Mouse (Mus musculus) small intestine, adult 2 months (tissue): Measurements from ENCODE around the gene Fig4. TPM values are rescaled to one million over a fixed set of nuclear protein-coding genes. Genes with fewer than 3 reads are reported as not detected.

Experiments used
- H3K27ac ChIP-seq: fragments of 200-500 bp; 2 replicates; pipeline ENCODE4 v1.5.1; 2012; ENCODE audit warnings: low read depth, low read length, control low read depth, inconsistent platforms; ENCODE audit not compliant: insufficient read depth
- H3K27me3 ChIP-seq: fragments of 200-500 bp; 2 replicates; pipeline ENCODE4 v1.6.1; 2012; ENCODE audit warnings: mild to moderate bottlenecking, moderate library complexity, low read length, inconsistent platforms; ENCODE audit not compliant: control insufficient read depth, insufficient read depth
- H3K36me3 ChIP-seq: fragments of 200-500 bp; 2 replicates; pipeline ENCODE4 v1.6.1; 2012; ENCODE audit warnings: mild to moderate bottlenecking, low read length, control low read depth, inconsistent platforms; ENCODE audit not compliant: control insufficient read depth, insufficient read depth
- H3K4me1 ChIP-seq: fragments of 200-500 bp; 2 replicates; pipeline ENCODE4 v1.6.1; 2012; ENCODE audit warnings: low read length, inconsistent platforms, mixed read lengths; ENCODE audit not compliant: control insufficient read depth, insufficient read depth, insufficient read length
- H3K4me3 ChIP-seq: fragments of 200-500 bp; 2 replicates; pipeline ENCODE4 v1.5.1; 2012; ENCODE audit warnings: low read depth, mild to moderate bottlenecking, control low read depth, inconsistent platforms, low read length, moderate library complexity
- CTCF ChIP-seq: fragments of 200-500 bp; IDR thresholded peaks from 2 replicates; pipeline ENCODE4 v1.5.1; 2012; ENCODE audit warnings: low read depth, mild to moderate bottlenecking, control low read depth, inconsistent platforms, low read length, moderate library complexity, mixed read lengths; ENCODE audit not compliant: insufficient replicate concordance, insufficient read length; ENCODE audit errors: extremely low read depth
- POLR2A ChIP-seq: fragments of 200-500 bp; IDR thresholded peaks from 2 replicates; pipeline ENCODE4 v1.6.1; 2012; ENCODE audit warnings: low read depth, mild to moderate bottlenecking, control low read depth, inconsistent platforms, low read length, moderate library complexity
- WGBS: fragments of 180-500 bp; shearing (Covaris S2); methylation state at CpG from one replicate; pipeline ENCODE4 v1.1.7; 2018; 5-methylcytosine and 5-hydroxymethylcytosine counted together
- polyA plus RNA-seq: library from polyadenylated mRNA; depleted of rRNA; stranded (reverse); fragments of >200 nt; gene quantifications from 2 replicates; pipeline ENCODE4 v1.2.3, GENCODE M21; 2012

Fig4 gene
- polyA plus RNA-seq, 1 experiment, result 7.6 TPM

- TF ChIP-seq POLR2A, result no peak
- TF ChIP-seq CTCF, result peak; percentile 86; the same call in 1 of the 2 replicates
- Histone ChIP-seq H3K27me3 (no peaks in the 10 kb centered on the region), H3K27ac (peak within 1 kb of the TSS; percentile 17; the same call in 1 of the 2 replicates), H3K4me3 (peak within 1 kb of the TSS; percentile 87), H3K36me3 (no peaks in the 10 kb centered on the region), H3K4me1 (no peaks in the 10 kb centered on the region)
- WGBS, result under 1% methylated on average over 25 of the region's 25 CpGs
These were observed 782 bp upstream of the Fig4 start, which contains the start of gene Ak9 for GRCm38 (mm10) chr10:41303639-41304444. Gene Ak9, plus strand, starts transcription at chr10:41303980.

- no peaks in the 10 kb centered on the region for H3K4me1 ChIP-seq
- TF ChIP-seq CTCF (no peak), POLR2A (no peak)
These were observed 2.9 kb downstream of the Fig4 start for GRCm38 (mm10) chr10:41300161-41300560.

GRCm38 (mm10) chr10:41295145-41295544 is 7.9 kb downstream of the Fig4 start:
- no peak overlapping the region for H3K27ac ChIP-seq
- no peak overlapping the region for H3K4me3 ChIP-seq
- 38% methylated on average over 7 of the region's 7 CpGs for WGBS
- TF ChIP-seq CTCF (no peak), POLR2A (no peak)
- no peaks in the 10 kb centered on the region for H3K4me1 ChIP-seq
- H3K36me3 ChIP-seq, result no peaks in the 10 kb centered on the region
- H3K27me3 ChIP-seq, result no peaks in the 10 kb centered on the region

More at GRCm38 (mm10) chr10:41300161-41300560, 2.9 kb downstream of the Fig4 start:
- Histone ChIP-seq H3K4me3 (no peak overlapping the region), H3K36me3 (no peaks in the 10 kb centered on the region), H3K27me3 (no peaks in the 10 kb centered on the region), H3K27ac (no peak overlapping the region)
- WGBS, result 40% methylated on average over 1 of the region's 1 CpGs

GRCm38 (mm10) chr10:41294734-41295133 is 8.3 kb downstream of the Fig4 start:
- WGBS, result 87% methylated on average over 11 of the region's 11 CpGs
- no peaks in the 10 kb centered on the region for H3K4me1 ChIP-seq
- TF ChIP-seq POLR2A, result no peak
- TF ChIP-seq CTCF, result no peak

GRCm38 (mm10) chr10:41293019-41293418 is 10.0 kb downstream of the Fig4 start:
- Histone ChIP-seq H3K27ac (no peak overlapping the region), H3K4me1 (peaks cover 2% of the 10 kb centered on the region; the same call in 1 of the 2 replicates), H3K4me3 (no peak overlapping the region), H3K36me3 (no peaks in the 10 kb centered on the region), H3K27me3 (no peaks in the 10 kb centered on the region)
- TF ChIP-seq POLR2A, result no peak
- no peak for TF ChIP-seq CTCF
- 40% methylated on average over 7 of the region's 7 CpGs for WGBS

More at GRCm38 (mm10) chr10:41294734-41295133, 8.3 kb downstream of the Fig4 start:
- Histone ChIP-seq H3K27me3 (no peaks in the 10 kb centered on the region), H3K4me3 (no peak overlapping the region), H3K36me3 (no peaks in the 10 kb centered on the region), H3K27ac (no peak overlapping the region)

GRCm38 (mm10) chr10:41291021-41291420 is 12.0 kb downstream of the Fig4 start:
- H3K27me3 ChIP-seq, result no peaks in the 10 kb centered on the region
- H3K36me3 ChIP-seq, result no peaks in the 10 kb centered on the region
- H3K4me3 ChIP-seq, result no peak overlapping the region
- TF ChIP-seq CTCF, result no peak
- no peak for TF ChIP-seq POLR2A
- peaks cover 2% of the 10 kb centered on the region; the same call in 1 of the 2 replicates for H3K4me1 ChIP-seq
- 59% methylated on average over 2 of the region's 2 CpGs for WGBS
- H3K27ac ChIP-seq, result no peak overlapping the region

- peak; percentile 98 for TF ChIP-seq CTCF
- no peak for TF ChIP-seq POLR2A
- Histone ChIP-seq H3K36me3 (peaks cover 3% of the 10 kb centered on the region; the same call in 1 of the 2 replicates), H3K4me1 (peaks cover 2% of the 10 kb centered on the region; the same call in 1 of the 2 replicates), H3K27ac (no peak overlapping the region), H3K27me3 (no peaks in the 10 kb centered on the region), H3K4me3 (no peak overlapping the region)
- 39% methylated on average over 16 of the region's 16 CpGs for WGBS
These were observed 14.2 kb downstream of the Fig4 start for GRCm38 (mm10) chr10:41288771-41289415.
